Mouse (Mus musculus) stomach, embryonic 15.5 days (tissue): ENCODE measurements around the gene Ywhae. TPM values are rescaled to one million over a fixed set of nuclear protein-coding genes. Genes with fewer than 3 reads are reported as not detected.

Source experiments
- ATAC-seq: fragments of 200-750 bp; cut with Nextera tagmentation; 2 replicates; pipeline ENCODE4 v1.8.0; 2017; ENCODE audit warnings: low read depth, moderate number of reproducible peaks, moderate TSS enrichment; ENCODE audit not compliant: insufficient read depth, low FRiP score
- H3K27ac ChIP-seq: fragments of 300-500 bp; sonication (generic); 2 replicates; pipeline ENCODE4 v1.5.1; 2015; ENCODE audit warnings: mild to moderate bottlenecking, inconsistent platforms
- H3K27me3 ChIP-seq: fragments of 300-500 bp; sonication (generic); replicated peaks from 2 replicates; pipeline ENCODE4 v1.6.1; 2015; ENCODE audit warnings: inconsistent platforms
- H3K36me3 ChIP-seq: fragments of 300-500 bp; sonication (generic); 2 replicates; pipeline ENCODE4 v1.6.1; 2015; ENCODE audit warnings: inconsistent platforms
- H3K4me1 ChIP-seq: fragments of 300-500 bp; sonication (generic); 2 replicates; pipeline ENCODE4 v1.6.1; 2015; ENCODE audit warnings: inconsistent platforms
- H3K4me2 ChIP-seq: fragments of 300-500 bp; sonication (generic); 2 replicates; pipeline ENCODE4 v1.6.1; 2015; ENCODE audit warnings: mild to moderate bottlenecking, inconsistent platforms
- H3K4me3 ChIP-seq: fragments of 300-500 bp; sonication (generic); replicated peaks from 2 replicates; pipeline ENCODE4 v1.5.1; 2015; ENCODE audit warnings: inconsistent platforms
- H3K9ac ChIP-seq: fragments of 300-500 bp; sonication (generic); 2 replicates; pipeline ENCODE4 v1.6.1; 2015; ENCODE audit warnings: inconsistent platforms
- H3K9me3 ChIP-seq: fragments of 300-500 bp; sonication (generic); 2 replicates; pipeline ENCODE4 v1.6.1; 2016; ENCODE audit warnings: inconsistent platforms
- WGBS: fragments of 180-500 bp; shearing (Covaris S2); methylation state at CpG from one replicate; pipeline ENCODE4 v1.1.7; 2015; 5-methylcytosine and 5-hydroxymethylcytosine counted together
- polyA plus RNA-seq: library from polyadenylated mRNA; unstranded; fragments of >200 nt; fragmentation: Nextera tagmentation; extraction: Ambion mirVana; gene quantifications from 2 replicates; pipeline ENCODE4 v1.2.1, GENCODE M21; 2015

Ywhae gene
- polyA plus RNA-seq, 1 experiment from 2014 or later, result 701 TPM

GRCm38 (mm10) chr11:75768091-75768989 is 35.7 kb downstream of the Ywhae start:
- Histone ChIP-seq H3K4me2 (peak overlapping the region; percentile 45; the same call in 1 of the 2 replicates), H3K4me3 (no peak overlapping the region), H3K36me3 (peaks cover 17% of the 10 kb centered on the region), H3K27ac (peak overlapping the region; percentile 48; the same call in 1 of the 2 replicates), H3K9ac (no peak overlapping the region), H3K9me3 (no peaks in the 10 kb centered on the region), H3K27me3 (no peaks in the 10 kb centered on the region), H3K4me1 (peaks cover 3% of the 10 kb centered on the region; the same call in 1 of the 2 replicates)
- 48% methylated on average over 6 of the region's 6 CpGs for WGBS
- ATAC-seq, result no peak

GRCm38 (mm10) chr11:75769206-75769605 is 36.5 kb downstream of the Ywhae start:
- Histone ChIP-seq H3K9me3 (no peaks in the 10 kb centered on the region), H3K36me3 (peaks cover 17% of the 10 kb centered on the region), H3K4me3 (0 out of 2 replicates have a peak overlapping the region, but pooled peaks have one; percentile 11), H3K4me2 (peak overlapping the region; percentile 45), H3K27me3 (no peaks in the 10 kb centered on the region), H3K4me1 (peaks cover 3% of the 10 kb centered on the region; the same call in 1 of the 2 replicates), H3K27ac (0 out of 2 replicates have a peak overlapping the region, but pooled peaks have one; percentile 48), H3K9ac (no peak overlapping the region)
- under 1% methylated on average over 23 of the region's 23 CpGs for WGBS
- ATAC-seq, result peak; percentile 89

- WGBS, result 78% methylated on average over 5 of the region's 5 CpGs
- H3K4me1 ChIP-seq, result peaks cover 3% of the 10 kb centered on the region; the same call in 1 of the 2 replicates
- ATAC-seq, result no peak
- no peak overlapping the region for H3K9ac ChIP-seq
- H3K27me3 ChIP-seq, result no peaks in the 10 kb centered on the region
- H3K9me3 ChIP-seq, result no peaks in the 10 kb centered on the region
- H3K4me3 ChIP-seq, result no peak overlapping the region
- H3K36me3 ChIP-seq, result no peaks in the 10 kb centered on the region
- no peak overlapping the region for H3K4me2 ChIP-seq
- H3K27ac ChIP-seq, result no peak overlapping the region
These were observed 39.9 kb downstream of the Ywhae start for GRCm38 (mm10) chr11:75772562-75772961.

GRCm38 (mm10) chr11:75775919-75776318 is 43.2 kb downstream of the Ywhae start:
- Histone ChIP-seq H3K27me3 (no peaks in the 10 kb centered on the region), H3K27ac (no peak overlapping the region), H3K4me3 (no peak overlapping the region), H3K9me3 (no peaks in the 10 kb centered on the region), H3K4me1 (no peaks in the 10 kb centered on the region), H3K9ac (no peak overlapping the region), H3K36me3 (no peaks in the 10 kb centered on the region), H3K4me2 (no peak overlapping the region)
- ATAC-seq, result no peak
- WGBS, result 87% methylated on average over 1 of the region's 1 CpGs

- Histone ChIP-seq H3K36me3 (no peaks in the 10 kb centered on the region), H3K4me2 (no peak overlapping the region), H3K4me1 (no peaks in the 10 kb centered on the region), H3K27me3 (no peaks in the 10 kb centered on the region), H3K9me3 (no peaks in the 10 kb centered on the region), H3K9ac (no peak overlapping the region), H3K4me3 (no peak overlapping the region), H3K27ac (no peak overlapping the region)
- peak; percentile 52; the same call in 1 of the 2 replicates for ATAC-seq
- 27% methylated on average over 6 of the region's 6 CpGs for WGBS
These were observed 49.2 kb downstream of the Ywhae start for GRCm38 (mm10) chr11:75781919-75782318.

- Histone ChIP-seq H3K4me2 (no peak overlapping the region), H3K9me3 (no peaks in the 10 kb centered on the region), H3K9ac (no peak overlapping the region), H3K4me3 (no peak overlapping the region), H3K27me3 (no peaks in the 10 kb centered on the region), H3K36me3 (no peaks in the 10 kb centered on the region), H3K4me1 (no peaks in the 10 kb centered on the region), H3K27ac (no peak overlapping the region)
- no peak for ATAC-seq
- 80% methylated on average over 5 of the region's 5 CpGs for WGBS
These were observed 51.1 kb downstream of the Ywhae start for GRCm38 (mm10) chr11:75783799-75784198.

- H3K36me3 ChIP-seq, result no peaks in the 10 kb centered on the region
- WGBS, result 66% methylated on average over 8 of the region's 8 CpGs
- H3K9ac ChIP-seq, result no peak overlapping the region
- H3K27me3 ChIP-seq, result no peaks in the 10 kb centered on the region
- H3K9me3 ChIP-seq, result no peaks in the 10 kb centered on the region
- no peaks in the 10 kb centered on the region for H3K4me1 ChIP-seq
- ATAC-seq, result no peak
- no peak overlapping the region for H3K27ac ChIP-seq
- H3K4me3 ChIP-seq, result no peak overlapping the region
- H3K4me2 ChIP-seq, result no peak overlapping the region
These were observed 53.2 kb downstream of the Ywhae start for GRCm38 (mm10) chr11:75785897-75786296.

GRCm38 (mm10) chr11:75792535-75792934 is 59.9 kb downstream of the Ywhae start:
- ATAC-seq, result no peak
- H3K4me3 ChIP-seq, result no peak overlapping the region
- 74% methylated on average over 5 of the region's 5 CpGs for WGBS
- H3K27me3 ChIP-seq, result peaks cover 25% of the 10 kb centered on the region
- H3K27ac ChIP-seq, result no peak overlapping the region
- no peak overlapping the region for H3K9ac ChIP-seq
- H3K36me3 ChIP-seq, result no peaks in the 10 kb centered on the region
- H3K4me1 ChIP-seq, result 0 out of 2 replicates have a peak, but pooled peaks cover 11% of the 10 kb centered on the region
- H3K4me2 ChIP-seq, result no peak overlapping the region
- no peaks in the 10 kb centered on the region for H3K9me3 ChIP-seq

- no peak for ATAC-seq
- Histone ChIP-seq H3K9me3 (no peaks in the 10 kb centered on the region), H3K27ac (no peak overlapping the region), H3K4me3 (no peak overlapping the region), H3K27me3 (peaks cover 25% of the 10 kb centered on the region), H3K36me3 (no peaks in the 10 kb centered on the region), H3K4me2 (no peak overlapping the region), H3K4me1 (0 out of 2 replicates have a peak, but pooled peaks cover 11% of the 10 kb centered on the region), H3K9ac (no peak overlapping the region)
- 61% methylated on average over 5 of the region's 5 CpGs for WGBS
These were observed 60.7 kb downstream of the Ywhae start for GRCm38 (mm10) chr11:75793351-75793750.

- 8% methylated on average over 43 of the region's 45 CpGs for WGBS
- no peaks in the 10 kb centered on the region for H3K36me3 ChIP-seq
- peaks cover 11% of the 10 kb centered on the region; the same call in 1 of the 2 replicates for H3K4me1 ChIP-seq
- no peak overlapping the region for H3K27ac ChIP-seq
- no peaks in the 10 kb centered on the region for H3K9me3 ChIP-seq
- peaks cover 25% of the 10 kb centered on the region for H3K27me3 ChIP-seq
- peak overlapping the region; percentile 1; the same call in 1 of the 2 replicates for H3K9ac ChIP-seq
- peak overlapping the region; percentile 72 for H3K4me2 ChIP-seq
- ATAC-seq, result no peak
- peak overlapping the region; percentile 46 for H3K4me3 ChIP-seq
These were observed 62.1 kb downstream of the Ywhae start for GRCm38 (mm10) chr11:75794602-75795320.

GRCm38 (mm10) chr11:75795321-75795636 is 62.6 kb downstream of the Ywhae start:
- H3K27ac ChIP-seq, result no peak overlapping the region
- H3K4me3 ChIP-seq, result peak overlapping the region; percentile 46
- 3% methylated on average over 37 of the region's 42 CpGs for WGBS
- 0 out of 2 replicates have a peak overlapping the region, but pooled peaks have one; percentile 1 for H3K9ac ChIP-seq
- H3K4me1 ChIP-seq, result peaks cover 11% of the 10 kb centered on the region; the same call in 1 of the 2 replicates
- no peaks in the 10 kb centered on the region for H3K36me3 ChIP-seq
- no peak for ATAC-seq
- H3K4me2 ChIP-seq, result peak overlapping the region; percentile 72
- no peaks in the 10 kb centered on the region for H3K9me3 ChIP-seq
- peaks cover 25% of the 10 kb centered on the region for H3K27me3 ChIP-seq
